Mouse (Mus musculus): Measurements from ENCODE around the gene Ucp3.
A peak's percentile ranks its signal among the peaks of the same experiment; 100 is the strongest.

Ucp3 gene

DNA sequence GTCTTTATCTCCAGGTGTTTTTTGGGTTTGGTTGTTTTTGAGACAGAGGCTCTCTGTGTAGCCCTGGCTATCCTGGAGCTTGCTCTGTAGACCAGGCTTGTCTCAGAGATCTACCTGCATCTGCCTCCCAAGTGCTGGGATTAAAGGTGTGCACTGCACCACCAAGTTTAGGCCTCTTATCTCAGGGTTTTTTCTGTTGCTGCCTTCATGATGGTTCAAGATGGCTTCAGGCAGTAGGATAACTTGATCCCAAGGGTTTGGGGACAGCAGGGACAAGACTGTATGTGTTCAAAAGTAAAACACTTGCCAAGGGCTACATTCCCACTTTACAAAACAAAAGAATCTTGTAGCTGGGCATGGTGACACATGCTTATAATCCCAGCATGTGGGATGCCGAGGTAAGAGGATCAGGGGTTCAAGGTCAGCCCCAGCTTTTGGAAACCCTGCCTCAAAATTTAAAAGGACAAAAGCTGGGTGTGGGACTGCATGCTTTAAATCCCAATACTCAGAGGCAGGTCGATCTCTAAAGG lies 29.1 kb downstream of the Ucp3 start:
- DNase-seq, result no peak

DNA sequence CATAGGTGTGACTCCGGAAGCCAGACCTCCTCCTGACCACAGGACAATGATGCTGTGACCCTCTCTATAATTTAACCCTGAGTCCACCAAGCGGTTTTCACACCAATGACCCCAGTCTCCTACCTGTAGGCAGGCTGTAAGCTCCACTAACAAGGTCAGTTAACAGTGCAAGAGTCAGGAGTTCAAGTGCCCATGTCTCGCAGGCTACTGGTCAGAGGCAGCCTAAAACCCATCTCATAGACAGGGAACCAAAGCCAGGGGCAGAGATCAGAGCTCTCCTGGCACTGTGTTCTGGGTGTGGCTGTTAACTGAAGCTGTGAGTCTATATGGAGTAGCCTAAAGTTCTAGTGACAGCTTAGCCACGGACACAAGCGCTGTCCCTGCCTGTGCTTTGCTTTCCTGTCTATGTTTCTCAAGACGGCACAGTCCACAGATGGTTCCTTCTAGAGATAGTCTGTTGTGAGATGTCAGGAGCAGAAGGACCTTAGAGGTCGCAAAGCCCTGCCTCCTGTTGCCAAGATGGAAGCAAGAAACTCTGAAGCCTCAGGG lies 29.7 kb downstream of the Ucp3 start:
- no peak for DNase-seq

DNA sequence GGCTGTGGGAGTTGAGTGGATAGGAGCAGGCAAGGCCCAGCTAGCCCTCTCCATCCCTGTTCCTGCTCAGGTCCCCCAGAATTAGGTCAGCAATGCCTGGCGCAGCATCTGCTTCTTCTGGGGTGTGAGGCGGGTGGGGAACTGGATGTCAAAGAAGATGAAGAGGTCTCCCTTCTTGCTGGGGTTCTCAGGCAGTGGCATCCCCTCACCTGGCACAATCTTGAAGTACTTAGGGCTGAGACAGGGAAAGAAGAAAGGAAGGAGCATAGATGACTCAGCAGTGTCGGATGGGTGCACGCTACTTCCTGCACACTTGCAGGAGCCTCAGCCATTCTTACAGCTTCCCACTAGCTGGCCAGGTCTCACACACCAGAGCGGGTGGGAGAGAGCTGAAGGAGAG lies 30.3 kb downstream of the Ucp3 start:
- DNase-seq, result no peak

DNA sequence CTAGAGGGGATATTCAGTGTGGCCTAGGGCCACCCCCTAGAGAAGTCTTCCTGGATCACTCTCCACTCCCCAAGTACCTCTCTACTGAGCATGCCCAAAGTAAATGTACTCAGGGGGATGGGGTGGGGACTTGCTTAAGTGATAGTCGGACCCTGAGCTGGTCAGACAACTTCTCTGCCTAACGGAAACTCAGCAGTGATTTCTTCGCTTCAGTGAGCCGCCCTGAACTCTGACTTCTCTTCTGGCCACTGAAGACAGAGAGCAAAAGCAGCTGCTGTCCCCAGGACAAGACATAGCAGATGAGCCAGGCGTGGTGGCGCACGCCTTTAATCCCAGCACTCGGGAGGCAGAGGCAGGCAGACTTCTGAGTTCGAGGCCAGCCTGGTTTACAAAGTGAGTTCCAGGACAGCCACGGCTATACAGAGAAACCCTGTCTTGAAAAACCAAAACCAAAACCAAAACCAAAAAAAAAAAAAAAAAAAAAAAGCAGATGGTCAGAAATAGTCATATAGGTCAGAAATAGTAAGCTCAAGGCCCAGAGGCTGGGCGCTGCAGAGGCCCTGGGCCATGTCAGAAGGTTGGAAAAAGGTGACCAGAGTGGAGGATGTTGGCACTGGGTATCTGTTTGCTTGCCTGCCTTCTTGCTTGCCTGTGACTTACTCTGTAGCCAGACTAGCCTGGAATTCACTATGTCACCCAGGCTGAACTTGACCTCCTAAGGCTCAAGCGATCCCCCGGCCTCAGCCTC lies 32.1 kb downstream of the Ucp3 start:
- no peak for DNase-seq

DNA sequence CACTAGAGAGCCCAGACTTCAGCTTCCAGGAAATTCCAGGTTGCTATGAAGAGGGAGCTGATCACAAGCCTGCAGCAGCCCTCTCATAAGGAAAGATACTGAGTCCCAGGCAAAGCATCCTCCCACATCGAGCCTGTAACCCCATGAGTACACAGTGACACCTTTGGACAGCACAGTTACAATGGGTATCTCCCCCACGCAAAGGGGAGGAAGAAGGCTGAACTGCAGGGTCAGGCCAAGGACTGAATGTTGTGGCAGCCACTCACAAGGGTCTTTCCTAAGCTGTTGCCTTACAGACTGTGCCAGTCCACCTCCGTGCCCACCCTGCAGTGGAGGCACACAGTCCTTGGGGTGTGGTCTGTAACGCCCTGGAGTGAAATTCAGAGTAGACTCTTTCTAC lies 33.7 kb downstream of the Ucp3 start:
- DNase-seq, result no peak

DNA sequence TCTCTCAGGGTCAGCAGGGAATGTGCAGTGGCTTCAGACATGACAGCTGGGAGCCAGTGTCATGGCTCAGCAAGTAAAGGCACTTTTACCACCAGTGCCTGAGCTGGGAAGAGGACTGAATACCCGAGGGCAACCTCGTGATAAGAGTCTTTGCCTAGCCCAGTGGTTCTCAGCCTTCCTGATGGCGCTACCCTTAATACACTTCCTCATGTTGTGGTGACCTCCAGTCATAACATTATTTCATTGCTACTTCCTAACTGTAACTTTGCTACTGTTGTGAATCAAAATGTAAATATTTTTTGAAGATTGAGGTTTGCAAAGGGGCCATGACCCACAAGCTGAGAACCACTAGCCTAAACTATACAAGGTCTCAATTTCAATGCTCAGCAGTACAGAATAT lies 35.9 kb downstream of the Ucp3 start:
- DNase-seq, result no peak

DNA sequence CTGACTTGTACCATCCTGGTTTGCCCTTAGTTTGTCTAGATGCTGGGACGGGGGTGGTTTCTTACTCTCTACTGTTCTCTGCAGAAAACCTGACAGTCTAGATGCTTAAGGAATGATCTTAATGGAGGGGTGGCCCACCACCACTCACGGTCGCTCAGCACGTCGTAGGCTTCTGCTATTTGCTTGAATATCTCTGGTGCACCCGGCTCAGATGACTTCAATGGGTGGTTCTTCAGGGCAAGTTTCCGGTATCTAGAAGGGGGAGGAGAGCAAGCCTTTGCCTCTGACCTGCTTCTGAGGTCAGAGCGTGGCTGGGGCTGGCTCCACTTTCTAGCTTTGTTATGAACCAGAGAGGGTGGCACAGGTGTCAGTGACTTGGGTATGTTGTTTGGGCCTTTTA lies 38.8 kb downstream of the Ucp3 start:
- no peak for DNase-seq

DNA sequence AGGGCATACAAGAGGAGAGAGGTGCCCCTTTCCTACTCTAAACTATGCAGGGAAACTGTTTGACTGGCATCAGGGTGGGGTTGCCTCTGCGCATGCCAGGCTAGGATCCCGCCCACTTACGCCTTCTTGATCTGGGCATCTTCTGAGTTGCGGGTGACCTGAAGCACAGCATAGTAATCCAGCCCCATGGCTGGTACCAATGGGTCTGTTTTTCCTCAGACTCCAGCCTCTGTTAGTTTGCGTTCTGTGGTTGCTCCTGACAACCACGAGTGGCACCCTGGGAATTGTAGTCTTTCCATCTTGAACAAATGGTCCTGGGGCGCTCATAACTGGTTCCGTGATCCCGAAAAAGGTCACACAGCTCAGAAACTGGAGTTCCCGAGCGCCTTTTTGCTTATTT lies 41.8 kb downstream of the Ucp3 start, which contains the start of gene Dnajb13:
Dnajb13 (minus strand) TSS at position 388 of the 400 bp plus-strand sequence.
- DNase-seq, result no peak

DNA sequence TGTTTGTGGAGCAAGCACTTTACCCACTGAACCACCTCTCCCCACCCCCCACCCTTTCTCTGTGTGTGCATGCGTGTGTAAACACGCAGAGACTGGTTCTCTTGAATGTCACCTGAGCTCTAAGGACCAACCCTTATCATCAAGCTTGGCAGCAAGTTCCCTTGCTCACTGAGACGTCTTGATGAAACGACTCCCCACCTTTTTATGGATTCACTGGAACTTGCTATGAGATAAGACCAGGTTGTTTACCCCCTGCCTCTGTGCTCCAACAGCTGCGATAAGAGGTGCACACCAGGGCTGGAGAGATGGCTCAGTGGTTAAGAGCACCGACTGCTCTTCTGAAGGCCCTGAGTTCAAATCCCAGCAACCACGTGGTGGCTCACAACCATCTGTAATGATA lies 47.4 kb downstream of the Ucp3 start:
- no peak for DNase-seq

DNA sequence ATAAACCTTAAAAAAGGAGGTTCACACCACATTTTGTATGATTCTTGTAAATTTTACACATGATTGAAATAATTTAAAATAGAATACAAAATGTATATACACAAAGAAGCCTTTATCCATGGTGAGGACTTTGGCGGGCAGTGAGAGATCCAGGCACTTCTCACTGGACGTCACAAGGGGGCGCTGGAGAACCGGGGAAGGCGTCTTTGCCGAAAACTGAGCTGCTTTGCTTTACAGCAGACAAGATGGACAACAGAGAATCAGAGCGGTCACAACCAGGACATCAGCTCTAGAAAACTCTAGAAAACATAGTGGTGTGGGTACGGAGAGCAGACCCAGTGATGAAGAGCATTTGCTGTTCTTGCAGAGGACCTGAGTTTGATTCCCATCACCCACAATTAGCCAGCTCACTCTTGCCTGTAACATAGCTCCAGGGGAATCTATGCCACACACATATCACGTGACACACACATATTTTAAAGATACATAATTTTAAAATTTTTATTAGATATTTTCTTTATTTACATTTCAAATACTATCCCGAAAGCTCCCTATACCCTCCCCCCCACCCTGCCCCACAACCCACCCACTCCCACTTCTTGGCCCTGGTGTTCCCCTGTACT lies 48.0 kb downstream of the Ucp3 start:
- peak; percentile 76 for DNase-seq

DNA sequence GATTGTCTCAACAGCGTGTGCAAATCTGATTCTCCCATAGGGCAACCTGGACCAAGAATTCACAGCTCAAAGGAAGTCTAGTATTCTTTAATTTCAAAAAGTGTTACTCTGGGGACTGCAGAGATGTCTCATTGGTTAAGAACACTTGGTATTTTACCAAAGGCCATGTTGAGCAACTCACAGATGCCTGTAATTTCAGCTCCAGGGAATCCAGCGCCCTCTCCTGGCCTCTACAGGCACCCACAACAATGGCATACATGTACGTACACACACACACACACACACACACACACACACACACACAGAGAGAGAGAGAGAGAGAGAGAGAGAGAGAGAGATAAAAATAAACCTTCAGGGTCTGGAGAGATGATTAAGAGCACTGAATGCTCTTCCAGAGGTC lies 49.4 kb downstream of the Ucp3 start:
- no peak for DNase-seq

DNA sequence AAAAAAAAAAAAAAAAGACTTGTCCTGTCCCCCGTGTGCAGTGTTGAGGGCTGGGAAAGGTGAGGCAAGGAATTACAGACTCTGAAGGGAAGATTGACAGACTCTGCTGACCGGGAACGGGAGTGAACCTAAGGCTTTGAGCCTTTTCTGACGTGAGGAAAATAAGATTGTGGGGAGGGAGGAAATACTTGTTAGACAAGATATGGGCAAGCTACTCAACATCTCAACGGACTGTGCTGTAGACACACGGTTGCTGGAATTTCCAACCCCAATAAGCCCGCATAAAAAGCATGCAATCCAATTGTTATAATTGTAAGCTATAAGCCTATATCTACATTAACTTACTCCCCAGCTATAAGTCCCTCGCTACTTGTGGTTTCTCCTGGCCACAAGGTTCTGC lies 51.9 kb downstream of the Ucp3 start:
- no peak for DNase-seq

DNA sequence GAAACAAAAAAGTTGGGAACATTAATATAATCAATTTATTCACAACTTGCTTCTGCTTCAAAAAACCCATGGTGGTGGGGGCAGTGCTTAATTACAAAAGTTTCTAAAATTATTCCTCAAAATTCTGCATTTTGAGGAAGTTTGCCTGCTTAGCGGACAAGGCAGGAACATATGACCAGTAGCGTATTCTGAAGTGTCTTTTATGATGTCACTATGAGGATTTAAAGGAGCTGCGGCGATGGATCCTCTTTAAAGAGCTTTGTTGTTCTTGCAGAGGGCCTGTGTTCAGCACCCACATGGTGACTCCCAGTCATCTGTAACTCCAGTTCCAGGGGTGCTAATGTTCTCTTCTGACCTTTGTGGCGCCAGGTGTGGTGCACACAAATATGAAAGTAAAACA lies 58.0 kb downstream of the Ucp3 start:
- no peak for DNase-seq

DNA sequence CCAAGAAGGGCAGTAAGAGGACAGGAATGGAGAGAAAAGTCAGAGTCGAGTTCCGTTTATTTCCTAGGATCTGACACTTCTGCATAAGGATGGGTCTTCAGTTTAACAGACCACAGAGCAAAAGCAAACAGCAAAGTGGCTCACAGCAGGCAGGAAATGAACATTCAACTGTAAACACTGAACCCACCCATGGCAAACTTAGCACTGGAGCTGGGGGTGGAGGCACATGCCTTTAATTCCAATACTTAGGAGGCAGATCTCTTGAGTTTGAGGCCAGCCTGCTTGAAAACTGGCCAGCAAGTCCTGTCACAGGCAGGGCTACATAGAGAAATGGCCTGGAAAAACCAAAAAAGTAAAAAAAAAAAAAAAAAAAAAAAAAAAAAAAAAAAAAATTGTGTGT lies 60.7 kb downstream of the Ucp3 start:
- no peak for DNase-seq

DNA sequence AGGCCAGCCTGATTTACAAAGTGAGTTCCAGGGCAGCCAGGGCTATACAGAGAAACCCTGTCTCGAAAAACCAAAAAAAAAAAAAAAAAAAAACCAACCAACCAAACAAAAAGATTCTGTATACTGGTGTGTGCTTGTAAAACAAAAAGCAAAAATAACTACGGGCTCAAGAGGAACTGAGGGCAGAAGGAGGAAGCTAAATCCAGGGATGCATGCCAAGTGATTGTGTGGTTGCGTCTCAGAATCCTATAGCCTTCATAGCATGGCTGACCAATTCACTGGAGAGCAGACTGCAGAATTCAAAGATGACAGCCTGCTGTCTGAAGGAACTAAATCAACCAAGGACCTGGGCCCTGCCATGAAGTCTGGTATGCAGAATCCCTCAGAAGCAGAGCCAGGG lies 61.4 kb downstream of the Ucp3 start:
- no peak for DNase-seq

DNA sequence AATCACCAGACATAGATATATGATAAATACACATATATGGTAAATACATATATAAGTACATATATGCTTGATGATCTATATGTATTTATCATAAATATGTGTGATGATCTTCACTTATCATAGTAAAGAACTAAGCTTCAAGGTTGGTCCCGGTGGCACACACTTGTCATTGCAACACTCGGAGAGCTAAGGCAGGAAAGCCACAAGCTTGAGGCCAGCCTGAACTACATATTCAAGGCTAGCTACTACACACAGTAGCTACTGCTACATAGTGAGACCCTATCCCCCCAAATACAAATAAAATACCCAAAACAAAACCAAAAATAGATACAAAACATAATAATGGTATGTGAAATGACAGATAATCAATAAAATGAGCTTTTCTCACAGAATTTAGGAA lies 63.0 kb downstream of the Ucp3 start:
- no peak for DNase-seq
